Mouse (Mus musculus) bone marrow, adult 2 months (tissue): ENCODE results near the gene Cldn12.

ENCODE experiments used
- CTCF ChIP-seq: fragments of 200-500 bp; IDR thresholded peaks from 2 replicates; pipeline ENCODE4 v1.5.1; 2011; ENCODE audit warnings: low read length, control low read depth; ENCODE audit not compliant: control insufficient read depth, insufficient read depth
- POLR2A ChIP-seq: fragments of 200-500 bp; IDR thresholded peaks from 2 replicates; pipeline ENCODE4 v1.6.1; 2011; ENCODE audit warnings: low read depth, mild to moderate bottlenecking, control low read depth, low read length, borderline replicate concordance; ENCODE audit not compliant: control insufficient read depth

DNA sequence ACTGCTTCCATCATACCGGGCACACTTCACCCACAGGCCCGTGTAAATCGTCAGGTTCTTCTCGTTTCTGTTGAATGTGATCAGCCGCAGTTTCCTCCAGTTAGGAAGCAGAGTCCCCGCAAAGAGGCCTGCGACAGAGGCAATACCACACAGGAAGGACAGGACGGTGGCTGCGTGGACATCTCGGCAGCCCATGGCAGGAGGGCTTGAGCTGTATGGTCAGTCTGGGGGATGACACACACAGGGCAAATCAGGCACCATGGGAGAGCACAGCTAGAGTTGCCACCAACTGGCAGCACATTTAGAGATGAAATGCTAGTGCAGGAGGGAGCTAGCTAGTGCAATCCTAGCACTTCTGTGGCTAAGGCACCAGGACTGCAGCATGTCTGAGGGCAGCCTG lies 6.5 kb downstream of the Cldn12 start:
- TF ChIP-seq CTCF (no peak), POLR2A (no peak)
